Mouse (Mus musculus) heart, embryonic 16.5 days (tissue): ENCODE measurements around the gene Igf2bp1. TPM values are rescaled to one million over a fixed set of nuclear protein-coding genes. Genes with fewer than 3 reads are reported as not detected.
A peak's percentile ranks its signal among the peaks of the same experiment; 100 is the strongest.

Experiments
- ATAC-seq: fragments of 200-750 bp; cut with Nextera tagmentation; replicated peaks from 2 replicates; pipeline ENCODE4 v1.8.0; 2017; ENCODE audit warnings: moderate number of reproducible peaks; ENCODE audit not compliant: insufficient read depth, low FRiP score; ENCODE audit errors: extremely low read depth
- H3K27ac ChIP-seq: fragments of 300-500 bp; sonication (generic); 2 replicates; pipeline ENCODE4 v1.5.1; 2014; ENCODE audit warnings: mild to moderate bottlenecking, low read length, control low read depth, moderate library complexity
- H3K27me3 ChIP-seq: fragments of 300-500 bp; sonication (generic); 2 replicates; pipeline ENCODE4 v1.6.1; 2014; ENCODE audit warnings: low read length, mixed read lengths; ENCODE audit not compliant: control insufficient read depth, insufficient read depth
- H3K36me3 ChIP-seq: fragments of 300-500 bp; sonication (generic); 2 replicates; pipeline ENCODE4 v1.6.1; 2014; ENCODE audit not compliant: control insufficient read depth, insufficient read depth
- H3K4me1 ChIP-seq: fragments of 300-500 bp; sonication (generic); 2 replicates; pipeline ENCODE4 v1.6.1; 2014; ENCODE audit warnings: low read length, mixed read lengths; ENCODE audit not compliant: control insufficient read depth, insufficient read depth
- H3K4me2 ChIP-seq: fragments of 300-500 bp; sonication (generic); 2 replicates; pipeline ENCODE4 v1.6.1; 2014; ENCODE audit warnings: low read depth, mild to moderate bottlenecking, control low read depth, low read length
- H3K4me3 ChIP-seq: fragments of 300-500 bp; sonication (generic); 2 replicates; pipeline ENCODE4 v1.5.1; 2014; ENCODE audit warnings: mild to moderate bottlenecking, control low read depth, low read length
- H3K9ac ChIP-seq: fragments of 300-500 bp; sonication (generic); 2 replicates; pipeline ENCODE4 v1.6.1; 2014; ENCODE audit warnings: low read length, control low read depth
- H3K9me3 ChIP-seq: fragments of 300-500 bp; sonication (generic); replicated peaks from 2 replicates; pipeline ENCODE4 v1.6.1; 2016; ENCODE audit warnings: low read length; ENCODE audit not compliant: control insufficient read depth
- WGBS: fragments of 180-500 bp; shearing (Covaris S2); extraction: QIAGEN DNeasy Blood & Tissue Kit; methylation state at CpG from one replicate; pipeline ENCODE4 v1.1.7; 2014; 5-methylcytosine and 5-hydroxymethylcytosine counted together
- polyA plus RNA-seq: library from polyadenylated mRNA; unstranded; fragments of >200 nt; fragmentation: Nextera tagmentation; extraction: Ambion mirVana; gene quantifications from 2 replicates; pipeline ENCODE4 v1.2.1, GENCODE M21; 2015

Igf2bp1 gene
- polyA plus RNA-seq = 21.1 and 24.6 TPM in 2 replicates

GRCm38 (mm10) chr11:96005403-96006271 is at the start of gene Igf2bp1:
Gene Igf2bp1, minus strand, starts transcription at chr11:96005940.
- H3K36me3 ChIP-seq = no peaks in the 10 kb centered on the region
- H3K9me3 ChIP-seq = no peaks in the 10 kb centered on the region
- peaks cover 36% of the 10 kb centered on the region for H3K4me1 ChIP-seq
- H3K9ac ChIP-seq = peak within 1 kb of the TSS; percentile 95
- H3K4me3 ChIP-seq = peak within 1 kb of the TSS; percentile 83
- H3K27ac ChIP-seq = peak within 1 kb of the TSS; percentile 90
- H3K27me3 ChIP-seq = no peaks in the 10 kb centered on the region
- ATAC-seq = peak; percentile 61
- under 1% methylated on average over 70 of the region's 74 CpGs for WGBS
- H3K4me2 ChIP-seq = peak within 1 kb of the TSS; percentile 99

DNA sequence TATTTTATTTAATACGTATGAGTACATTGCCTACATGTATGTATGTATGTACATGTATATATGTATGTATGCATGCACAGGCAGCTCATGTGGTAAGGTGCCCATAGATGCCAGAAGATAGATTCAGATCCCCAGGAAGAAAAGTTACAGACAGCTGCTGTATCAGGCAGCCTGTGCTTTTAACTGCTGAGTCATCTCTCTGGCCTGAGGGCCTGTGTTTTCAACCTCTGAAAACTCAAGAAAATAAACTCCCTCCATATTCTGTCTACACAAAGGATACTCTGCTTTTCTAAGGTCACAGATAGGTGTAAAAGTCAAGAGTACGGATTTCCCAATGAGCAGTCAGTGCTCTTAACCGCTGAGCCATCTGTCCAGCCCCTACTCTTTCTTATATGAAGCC is 45.1 kb upstream of the Igf2bp1 start:
- Histone ChIP-seq H3K4me3 (no peak overlapping the region), H3K27me3 (no peaks in the 10 kb centered on the region), H3K9me3 (no peaks in the 10 kb centered on the region), H3K4me1 (no peaks in the 10 kb centered on the region), H3K36me3 (peaks cover 58% of the 10 kb centered on the region), H3K9ac (no peak overlapping the region), H3K4me2 (no peak overlapping the region), H3K27ac (no peak overlapping the region)
- WGBS = 96% methylated on average over 3 of the region's 3 CpGs
- ATAC-seq = no peak

DNA sequence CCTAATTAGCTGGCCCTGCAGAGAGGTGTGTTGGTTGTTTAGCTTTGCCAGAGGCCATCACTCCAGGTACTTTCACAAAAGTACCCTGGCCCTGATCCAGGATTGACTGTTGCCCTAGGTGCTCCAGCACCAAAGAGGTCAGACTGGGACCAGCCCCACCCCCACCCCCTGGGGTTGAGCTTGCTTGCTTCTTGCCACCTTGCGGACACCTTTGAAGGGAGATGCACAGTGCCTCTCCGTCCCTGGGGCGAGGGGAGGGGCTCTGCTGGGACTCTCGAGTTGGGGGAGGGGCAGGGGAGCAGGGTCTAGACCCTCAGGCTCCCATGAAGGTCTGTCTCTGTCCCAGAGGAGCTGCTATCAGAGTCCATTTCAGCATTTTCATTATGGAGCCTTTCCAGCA is 44.2 kb upstream of the Igf2bp1 start:
- no peaks in the 10 kb centered on the region for H3K9me3 ChIP-seq
- no peaks in the 10 kb centered on the region for H3K4me1 ChIP-seq
- H3K9ac ChIP-seq = no peak overlapping the region
- H3K27me3 ChIP-seq = no peaks in the 10 kb centered on the region
- H3K36me3 ChIP-seq = peaks cover 54% of the 10 kb centered on the region
- H3K4me2 ChIP-seq = no peak overlapping the region
- H3K27ac ChIP-seq = no peak overlapping the region
- WGBS = 78% methylated on average over 4 of the region's 4 CpGs
- ATAC-seq = no peak
- H3K4me3 ChIP-seq = no peak overlapping the region

DNA sequence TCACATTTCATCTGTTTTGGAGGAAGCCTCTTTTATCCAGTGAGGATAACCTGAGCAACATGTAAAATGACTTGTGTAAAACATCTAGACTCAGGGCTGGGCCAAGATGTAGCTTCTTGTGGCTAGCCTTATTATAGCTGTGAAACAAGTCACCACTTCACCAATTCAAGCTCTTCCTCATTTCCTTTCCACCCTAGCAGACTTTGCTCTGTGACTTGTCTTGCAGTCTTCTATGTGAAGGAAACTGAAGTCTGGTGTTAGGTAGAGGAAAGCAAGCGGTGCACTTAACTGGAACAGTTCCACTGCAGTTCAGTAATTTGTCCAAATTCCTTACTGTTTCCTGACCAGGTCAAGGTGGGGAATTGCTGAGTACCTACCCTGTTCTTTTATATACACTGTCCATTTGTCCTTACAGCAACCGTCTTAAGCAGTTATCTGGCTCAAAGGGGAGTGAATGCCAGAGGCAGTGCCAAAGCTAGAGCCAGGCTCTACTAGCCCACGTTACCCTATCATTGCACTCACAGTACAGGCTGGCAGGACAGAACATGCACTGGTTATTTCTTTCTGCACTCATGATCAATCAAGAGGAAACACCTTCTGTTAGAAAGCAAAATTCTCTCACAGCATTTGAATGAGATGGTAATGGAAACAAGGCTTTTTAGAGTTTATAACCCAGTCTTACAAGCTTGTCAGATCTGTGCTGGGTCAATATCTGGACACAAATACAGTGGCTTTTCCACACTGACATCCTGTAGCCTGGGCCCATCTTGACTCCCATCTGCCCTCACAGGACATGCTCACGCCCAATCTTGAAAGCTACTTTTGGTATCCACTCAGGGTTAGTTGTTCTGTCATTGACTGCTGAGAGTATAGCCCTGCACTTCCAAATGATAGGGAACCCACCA is 42.0 kb upstream of the Igf2bp1 start:
- Histone ChIP-seq H3K9ac (no peak overlapping the region), H3K4me3 (no peak overlapping the region), H3K9me3 (no peaks in the 10 kb centered on the region), H3K27ac (no peak overlapping the region), H3K27me3 (no peaks in the 10 kb centered on the region), H3K4me2 (no peak overlapping the region), H3K4me1 (no peaks in the 10 kb centered on the region), H3K36me3 (peaks cover 49% of the 10 kb centered on the region)
- no peak for ATAC-seq
- WGBS = 78% methylated on average over 4 of the region's 4 CpGs

- H3K9me3 ChIP-seq = no peaks in the 10 kb centered on the region
- H3K4me3 ChIP-seq = no peak overlapping the region
- ATAC-seq = no peak
- 79% methylated on average over 2 of the region's 2 CpGs for WGBS
- H3K36me3 ChIP-seq = peaks cover 44% of the 10 kb centered on the region
- no peaks in the 10 kb centered on the region for H3K27me3 ChIP-seq
- H3K9ac ChIP-seq = no peak overlapping the region
- no peak overlapping the region for H3K27ac ChIP-seq
- no peaks in the 10 kb centered on the region for H3K4me1 ChIP-seq
- no peak overlapping the region for H3K4me2 ChIP-seq
Measured at GRCm38 (mm10) chr11:96046793-96047192, 41.1 kb upstream of the Igf2bp1 start.

DNA sequence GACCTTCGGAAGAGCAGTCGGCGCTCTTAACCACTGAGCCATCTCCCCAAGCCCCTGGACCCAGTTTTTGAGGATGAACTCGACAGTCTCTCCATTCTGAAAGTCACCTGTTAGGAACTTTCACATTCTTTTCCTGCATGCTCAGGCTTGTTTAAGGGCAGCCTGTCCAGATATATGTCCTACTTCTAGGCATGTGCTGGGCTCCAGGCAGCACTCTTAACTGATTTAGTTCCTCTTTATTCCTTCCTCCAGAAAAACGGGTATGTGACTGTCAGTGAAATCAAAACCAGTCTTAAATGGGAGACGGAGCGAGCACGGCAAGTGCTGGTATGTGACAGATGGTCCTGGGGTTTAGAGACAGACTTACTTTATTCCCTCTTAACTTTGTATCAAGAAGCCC is 40.3 kb upstream of the Igf2bp1 start:
- Histone ChIP-seq H3K9ac (no peak overlapping the region), H3K9me3 (no peaks in the 10 kb centered on the region), H3K36me3 (peaks cover 38% of the 10 kb centered on the region), H3K27ac (no peak overlapping the region), H3K27me3 (no peaks in the 10 kb centered on the region), H3K4me2 (no peak overlapping the region), H3K4me1 (no peaks in the 10 kb centered on the region), H3K4me3 (no peak overlapping the region)
- 83% methylated on average over 8 of the region's 8 CpGs for WGBS
- no peak for ATAC-seq

GRCm38 (mm10) chr11:96044803-96045567 is 39.2 kb upstream of the Igf2bp1 start:
- Histone ChIP-seq H3K4me3 (no peak overlapping the region), H3K9ac (no peak overlapping the region), H3K4me1 (no peaks in the 10 kb centered on the region), H3K4me2 (no peak overlapping the region), H3K9me3 (no peaks in the 10 kb centered on the region), H3K27me3 (no peaks in the 10 kb centered on the region), H3K27ac (no peak overlapping the region), H3K36me3 (peaks cover 32% of the 10 kb centered on the region)
- no peak for ATAC-seq
- WGBS = 82% methylated on average over 11 of the region's 11 CpGs

DNA sequence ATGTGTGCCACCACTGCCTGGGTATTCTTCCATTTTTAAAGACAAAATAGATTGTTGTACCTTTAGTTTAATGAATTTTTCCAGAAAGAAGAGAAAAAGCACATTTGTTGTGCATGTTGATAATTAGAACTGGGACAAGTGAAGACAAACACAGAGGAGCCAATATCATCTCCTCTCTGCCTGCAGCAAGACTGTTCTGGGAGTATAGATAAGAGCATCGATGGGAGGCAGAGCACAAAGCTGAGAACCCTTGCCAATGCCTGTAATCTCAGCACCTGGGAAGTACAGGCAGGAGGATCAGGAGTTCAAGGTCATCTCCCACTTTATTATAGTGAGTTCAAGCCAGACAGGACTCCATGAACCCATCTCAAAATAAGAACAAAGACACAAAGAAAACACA is 32.8 kb upstream of the Igf2bp1 start:
- Histone ChIP-seq H3K9ac (no peak overlapping the region), H3K4me2 (no peak overlapping the region), H3K36me3 (peaks cover 9% of the 10 kb centered on the region), H3K27ac (no peak overlapping the region), H3K4me1 (peaks cover 7% of the 10 kb centered on the region; the same call in 1 of the 2 replicates), H3K4me3 (no peak overlapping the region), H3K9me3 (no peaks in the 10 kb centered on the region), H3K27me3 (no peaks in the 10 kb centered on the region)
- ATAC-seq = no peak
- WGBS = 36% methylated on average over 1 of the region's 1 CpGs
